Mouse (Mus musculus): ENCODE measurements at regions not wholly inside any gene's neighbourhood (a gene's known extent, or its start where the extent isn't known, plus 50 kb on each side); places are given as distances from the start of the nearest gene placed in this dataset.
A peak's percentile ranks its signal among the peaks of the same experiment; 100 is the strongest.

- Histone ChIP-seq H3K4me2 (replicated peaks) (no peak overlapping the region), H3K4me1 (peaks cover 79% of the 10 kb centered on the region), H3K4me3 (no peak overlapping the region), H3K27ac (no peak overlapping the region), H3K36me3 (no peaks in the 10 kb centered on the region), H3K9me3 (no peaks in the 10 kb centered on the region), H3K27me3 (no peaks in the 10 kb centered on the region), H3K9ac (no peak overlapping the region)
- no peak for ATAC-seq (ENCODE audit: low FRiP score, low read depth)
- WGBS = 65% methylated on average over 13 of the region's 13 CpGs
Observed at GRCm38 (mm10) chr11:113182083-113182861, 400.2 kb downstream of the Sox9 start.

DNA sequence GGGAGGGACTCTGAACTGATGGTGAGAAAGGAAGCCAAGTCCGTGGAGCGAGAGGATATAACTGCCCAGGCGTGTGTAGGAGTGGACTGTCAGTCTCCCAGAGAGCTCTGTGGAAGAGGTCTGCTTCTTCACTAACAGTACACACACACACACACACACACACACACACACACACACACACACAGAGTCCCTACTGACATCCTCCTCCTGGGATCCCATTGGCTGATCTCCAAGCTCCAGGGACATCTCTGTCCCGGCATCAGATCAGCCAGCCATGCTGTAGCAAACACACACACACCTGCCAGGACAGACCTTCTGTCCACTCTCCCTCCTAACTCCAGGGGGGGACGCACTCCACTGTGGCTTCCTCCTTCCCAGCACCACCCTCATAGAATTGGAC, 401.5 kb downstream of the Sox9 start:
- Histone ChIP-seq H3K4me1 (peaks cover 80% of the 10 kb centered on the region), H3K9ac (no peak overlapping the region), H3K36me3 (no peaks in the 10 kb centered on the region), H3K9me3 (no peaks in the 10 kb centered on the region), H3K4me2 (replicated peaks) (no peak overlapping the region), H3K4me3 (no peak overlapping the region), H3K27ac (peak overlapping the region; percentile 67; the same call in 1 of the 2 replicates), H3K27me3 (no peaks in the 10 kb centered on the region)
- WGBS = 77% methylated on average over 4 of the region's 5 CpGs
- ATAC-seq (ENCODE audit: low FRiP score, low read depth) = no peak

GRCm38 (mm10) chr11:113184095-113184494, 402.1 kb downstream of the Sox9 start:
- Histone ChIP-seq H3K36me3 (no peaks in the 10 kb centered on the region), H3K9me3 (no peaks in the 10 kb centered on the region), H3K4me1 (peaks cover 80% of the 10 kb centered on the region), H3K27me3 (no peaks in the 10 kb centered on the region), H3K9ac (no peak overlapping the region), H3K27ac (peak overlapping the region; percentile 67; the same call in 1 of the 2 replicates), H3K4me2 (replicated peaks) (peak overlapping the region; percentile 16; the same call in 1 of the 2 replicates), H3K4me3 (no peak overlapping the region)
- no peak for ATAC-seq (ENCODE audit: low FRiP score, low read depth)
- 40% methylated on average over 9 of the region's 9 CpGs for WGBS

DNA sequence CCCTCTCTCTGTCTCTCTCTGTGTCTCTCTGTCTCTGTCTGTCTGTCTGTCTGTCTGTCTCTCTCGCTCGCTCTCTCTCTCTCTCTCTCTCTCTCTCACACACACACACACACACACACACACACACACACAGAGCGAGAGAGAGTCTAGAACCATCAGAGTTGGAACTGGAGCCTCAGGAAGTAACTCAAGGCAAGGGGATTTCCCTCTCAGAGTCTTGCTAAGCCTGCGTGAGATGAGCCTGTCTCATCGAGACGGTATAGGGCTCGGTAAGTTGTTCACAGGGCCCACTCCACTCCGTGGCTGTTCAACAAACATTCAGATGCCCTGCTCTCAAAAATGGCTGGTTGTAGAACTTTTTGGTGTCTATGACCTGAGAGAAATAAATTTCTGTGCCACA, 405.4 kb downstream of the Sox9 start:
- no peaks in the 10 kb centered on the region for H3K27me3 ChIP-seq
- ATAC-seq (ENCODE audit: low FRiP score, low read depth) = no peak
- no peak overlapping the region for H3K4me3 ChIP-seq
- no peaks in the 10 kb centered on the region for H3K9me3 ChIP-seq
- H3K9ac ChIP-seq = no peak overlapping the region
- H3K36me3 ChIP-seq = no peaks in the 10 kb centered on the region
- peak overlapping the region; percentile 67; the same call in 1 of the 2 replicates for H3K27ac ChIP-seq
- 77% methylated on average over 8 of the region's 8 CpGs for WGBS
- H3K4me2 ChIP-seq (replicated peaks) = no peak overlapping the region
- H3K4me1 ChIP-seq = peaks cover 75% of the 10 kb centered on the region

- 41% methylated on average over 4 of the region's 4 CpGs for WGBS
- peaks cover 80% of the 10 kb centered on the region for H3K4me1 ChIP-seq
- H3K4me2 ChIP-seq (replicated peaks) = no peak overlapping the region
- H3K36me3 ChIP-seq = no peaks in the 10 kb centered on the region
- peaks cover 3% of the 10 kb centered on the region; the same call in 1 of the 2 replicates for H3K27me3 ChIP-seq
- peak overlapping the region; percentile 85 for H3K27ac ChIP-seq
- H3K9ac ChIP-seq = no peak overlapping the region
- H3K9me3 ChIP-seq = no peaks in the 10 kb centered on the region
- peak; percentile 84 for ATAC-seq (ENCODE audit: low FRiP score, low read depth)
- no peak overlapping the region for H3K4me3 ChIP-seq
Observed at GRCm38 (mm10) chr11:113188263-113188920, 406.4 kb downstream of the Sox9 start.

DNA sequence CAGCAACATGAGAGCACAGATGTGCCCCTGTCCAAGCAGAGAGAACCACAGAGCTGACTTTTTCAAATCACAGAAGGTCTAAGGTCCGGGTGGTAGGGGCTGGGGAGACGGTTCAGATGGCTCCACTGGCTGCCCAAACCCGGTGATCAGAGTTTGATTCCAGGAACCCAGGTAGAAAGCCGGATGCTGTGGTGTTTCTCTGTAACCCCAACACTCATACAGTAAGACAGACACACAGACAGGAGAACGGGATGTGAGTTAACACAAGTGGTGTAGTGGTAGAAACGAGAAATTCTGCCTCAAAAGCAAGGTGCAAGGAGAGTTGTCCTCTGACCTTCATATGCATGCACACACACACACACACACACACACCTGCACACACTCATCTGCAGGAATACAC, 408.0 kb downstream of the Sox9 start:
- no peak overlapping the region for H3K4me3 ChIP-seq
- no peaks in the 10 kb centered on the region for H3K36me3 ChIP-seq
- H3K27me3 ChIP-seq = peaks cover 3% of the 10 kb centered on the region; the same call in 1 of the 2 replicates
- WGBS = 75% methylated on average over 6 of the region's 6 CpGs
- no peak overlapping the region; the same call in 1 of the 2 replicates for H3K27ac ChIP-seq
- ATAC-seq (ENCODE audit: low FRiP score, low read depth) = no peak
- no peak overlapping the region for H3K9ac ChIP-seq
- H3K4me2 ChIP-seq (replicated peaks) = no peak overlapping the region
- H3K4me1 ChIP-seq = peaks cover 78% of the 10 kb centered on the region
- H3K9me3 ChIP-seq = no peaks in the 10 kb centered on the region

DNA sequence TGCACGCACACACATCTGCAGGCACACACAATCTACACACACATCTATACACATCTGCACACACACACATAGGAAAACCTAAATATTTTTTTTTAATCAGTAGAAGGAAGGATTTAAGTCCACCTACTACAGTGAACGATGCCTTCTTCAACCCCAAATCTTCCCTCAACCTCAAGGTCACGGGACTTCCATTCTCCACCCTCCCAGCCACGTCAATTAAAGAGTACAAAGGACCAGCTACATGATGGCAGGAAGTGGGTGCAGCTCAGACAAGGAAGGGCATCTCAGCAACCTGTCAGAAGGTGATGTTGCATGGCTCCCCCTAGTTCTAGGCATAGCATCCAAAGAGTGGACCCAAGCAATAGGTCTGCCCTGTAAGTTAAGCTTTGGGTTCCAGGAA, 408.5 kb downstream of the Sox9 start:
- H3K4me2 ChIP-seq (replicated peaks) = 0 out of 2 replicates have a peak overlapping the region, but pooled peaks have one; percentile 0
- no peak for ATAC-seq (ENCODE audit: low FRiP score, low read depth)
- no peaks in the 10 kb centered on the region for H3K36me3 ChIP-seq
- WGBS = 79% methylated on average over 4 of the region's 4 CpGs
- H3K27me3 ChIP-seq = peaks cover 3% of the 10 kb centered on the region; the same call in 1 of the 2 replicates
- no peak overlapping the region for H3K4me3 ChIP-seq
- H3K9me3 ChIP-seq = no peaks in the 10 kb centered on the region
- no peak overlapping the region for H3K9ac ChIP-seq
- H3K4me1 ChIP-seq = peaks cover 77% of the 10 kb centered on the region
- H3K27ac ChIP-seq = no peak overlapping the region

DNA sequence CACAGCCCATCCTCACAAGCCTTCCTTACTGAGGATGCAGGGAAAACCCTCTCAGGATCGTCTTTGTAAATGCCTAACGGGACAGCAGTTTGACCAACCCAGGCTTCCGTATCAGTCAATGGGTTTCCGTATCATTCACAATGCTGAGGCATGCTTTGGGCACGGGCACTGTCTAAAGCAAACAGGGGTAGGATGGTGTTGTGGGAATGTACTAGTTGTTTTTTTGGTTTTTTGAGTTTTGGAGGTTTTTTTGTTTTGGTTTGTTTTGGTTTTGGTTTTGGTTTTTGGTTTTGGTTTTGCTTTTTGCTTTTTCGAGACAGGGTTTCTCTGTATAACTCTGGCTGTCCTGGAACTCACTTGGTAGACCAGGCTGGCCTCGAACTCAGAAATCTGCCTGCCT, 409.0 kb downstream of the Sox9 start:
- H3K4me2 ChIP-seq (replicated peaks) = no peak overlapping the region
- H3K36me3 ChIP-seq = no peaks in the 10 kb centered on the region
- no peak for ATAC-seq (ENCODE audit: low FRiP score, low read depth)
- peaks cover 3% of the 10 kb centered on the region; the same call in 1 of the 2 replicates for H3K27me3 ChIP-seq
- H3K9me3 ChIP-seq = no peaks in the 10 kb centered on the region
- H3K4me1 ChIP-seq = peaks cover 74% of the 10 kb centered on the region
- H3K9ac ChIP-seq = no peak overlapping the region
- 93% methylated on average over 7 of the region's 7 CpGs for WGBS
- H3K4me3 ChIP-seq = no peak overlapping the region
- no peak overlapping the region for H3K27ac ChIP-seq

GRCm38 (mm10) chr11:113192086-113192856, 410.2 kb downstream of the Sox9 start:
- Histone ChIP-seq H3K4me3 (no peak overlapping the region), H3K9ac (no peak overlapping the region), H3K27me3 (peaks cover 3% of the 10 kb centered on the region; the same call in 1 of the 2 replicates), H3K9me3 (no peaks in the 10 kb centered on the region), H3K36me3 (no peaks in the 10 kb centered on the region), H3K27ac (no peak overlapping the region), H3K4me2 (replicated peaks) (peak overlapping the region; percentile 29), H3K4me1 (peaks cover 74% of the 10 kb centered on the region)
- 56% methylated on average over 22 of the region's 22 CpGs for WGBS
- no peak for ATAC-seq (ENCODE audit: low FRiP score, low read depth)

GRCm38 (mm10) chr11:113194144-113194827, 412.3 kb downstream of the Sox9 start:
- Histone ChIP-seq H3K4me1 (peaks cover 78% of the 10 kb centered on the region), H3K4me3 (no peak overlapping the region), H3K27me3 (peaks cover 3% of the 10 kb centered on the region; the same call in 1 of the 2 replicates), H3K27ac (peak overlapping the region; percentile 22; the same call in 1 of the 2 replicates), H3K36me3 (no peaks in the 10 kb centered on the region), H3K9ac (no peak overlapping the region), H3K9me3 (no peaks in the 10 kb centered on the region), H3K4me2 (replicated peaks) (peak overlapping the region; percentile 43)
- no peak for ATAC-seq (ENCODE audit: low FRiP score, low read depth)
- 53% methylated on average over 15 of the region's 15 CpGs for WGBS
